Mouse (Mus musculus): ENCODE measurements around the gene Mfsd4a.

DNA sequence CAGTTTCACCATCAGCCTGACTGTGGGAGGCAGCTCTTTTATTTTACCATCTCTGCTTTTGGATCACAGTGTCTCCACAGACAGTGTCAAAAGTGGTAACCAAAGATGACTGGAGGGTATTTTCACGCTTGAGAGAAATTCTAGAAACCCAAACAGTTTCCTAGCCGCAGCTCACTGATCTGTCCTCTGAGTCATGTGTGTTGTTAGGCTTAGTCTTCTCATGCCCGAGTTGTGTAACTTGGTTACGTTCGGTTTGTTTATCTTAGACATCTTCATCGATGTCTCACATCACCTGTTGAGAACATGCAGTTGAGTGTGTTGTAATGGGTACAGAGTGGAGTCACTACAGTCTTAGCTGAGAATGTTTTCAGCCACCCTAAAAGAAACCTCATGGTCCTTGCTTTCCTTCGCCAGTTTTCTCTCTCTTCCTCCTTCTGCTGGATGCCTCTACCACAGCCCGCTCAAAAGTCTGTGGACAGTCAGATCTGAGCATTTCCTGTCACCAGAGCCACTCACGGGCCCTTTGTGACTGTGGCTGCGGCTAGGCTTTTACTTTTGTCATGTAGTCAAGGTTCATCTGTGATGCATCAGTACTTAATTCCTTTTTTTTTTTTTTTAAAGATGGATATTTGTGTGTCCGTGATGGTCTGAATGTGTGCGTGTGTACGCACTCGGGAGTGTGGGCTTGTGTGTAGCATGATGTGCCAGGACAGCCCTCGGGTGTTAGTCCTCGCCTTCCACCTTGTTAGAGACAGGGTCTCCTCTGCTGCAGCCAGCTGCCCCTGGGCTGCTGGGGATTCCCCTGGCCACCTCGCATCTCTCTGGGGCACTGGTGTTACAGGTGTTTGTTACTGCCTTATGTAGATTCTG is 57.0 kb downstream of the Mfsd4a start:
- TF ChIP-seq CTCF (IDR thresholded peaks at IDR 0.05; ENCODE audit: control insufficient read depth, insufficient read depth, low read length), result no peak
- TF ChIP-seq POLR2A (IDR thresholded peaks at IDR 0.05; ENCODE audit: borderline replicate concordance, control insufficient read depth, low read depth, low read length), result no peak
